Mouse (Mus musculus) ES-E14 (cell line): ENCODE measurements around the gene Prl2a1. TPM values are rescaled to one million over a fixed set of nuclear protein-coding genes. Genes with fewer than 3 reads are reported as not detected.
"Not testable (repeated sequence)": the region's sequence is repeated elsewhere in the genome, so short reads cannot be mapped to it uniquely, and the experiment has no call there.

Experiments
- DNase-seq: peaks from one replicate; pipeline ENCODE4 v3.0.0-alpha.2; 2013; ENCODE audit warnings: low read depth, low spot score
- H3K27ac ChIP-seq: 2 replicates; pipeline ENCODE4 v1.5.1; 2012; ENCODE audit warnings: low read depth, mild to moderate bottlenecking, low read length, moderate library complexity, mixed read lengths; ENCODE audit not compliant: poor library complexity, insufficient read depth, severe bottlenecking
- H3K36me3 ChIP-seq: 2 replicates; pipeline ENCODE4 v1.6.1; 2012; ENCODE audit warnings: mild to moderate bottlenecking, low read length, moderate library complexity, mixed read lengths; ENCODE audit not compliant: control insufficient read depth, poor library complexity, insufficient read depth, severe bottlenecking
- H3K4me1 ChIP-seq, 2 experiments: fragments of 150-350 bp in 1 of 2; sonication (generic) in 1 of 2; 2 replicates each; pipeline ENCODE4 v1.6.1; 2012; ENCODE audit warnings: low read length in 2 of 2, mild to moderate bottlenecking in 1 of 2, mixed read lengths in 1 of 2; ENCODE audit not compliant: control insufficient read depth in 2 of 2, insufficient read depth in 2 of 2, poor library complexity in 1 of 2
- H3K4me3 ChIP-seq, 2 experiments: fragments of 150-350 bp in 1 of 2; sonication (generic) in 1 of 2; 2 replicates each; pipeline ENCODE4 v1.5.1; 2012; ENCODE audit warnings: low read length in 2 of 2, low read depth in 1 of 2, mild to moderate bottlenecking in 1 of 2, mixed read lengths in 1 of 2; ENCODE audit not compliant: insufficient read depth in 1 of 2, poor library complexity in 1 of 2, severe bottlenecking in 1 of 2
- H3K9ac ChIP-seq: 2 replicates; pipeline ENCODE4 v1.6.1; 2012; ENCODE audit warnings: low read depth, mild to moderate bottlenecking, low read length, mixed read lengths; ENCODE audit not compliant: poor library complexity, insufficient read depth, severe bottlenecking
- H3K9me3 ChIP-seq: fragments of 150-350 bp; sonication (generic); 2 replicates; pipeline ENCODE4 v1.6.1; 2012; ENCODE audit warnings: low read depth, mild to moderate bottlenecking, low read length; ENCODE audit not compliant: control insufficient read depth, insufficient read depth
- CHD2 ChIP-seq: IDR thresholded peaks from 2 replicates; pipeline ENCODE4 v1.6.1; 2014; ENCODE audit warnings: mild to moderate bottlenecking, low read depth, low read length, inconsistent platforms
- HCFC1 ChIP-seq: IDR thresholded peaks from 2 replicates; pipeline ENCODE4 v1.6.1; 2012; ENCODE audit warnings: low read length, inconsistent platforms, borderline replicate concordance; ENCODE audit not compliant: insufficient read depth
- MAFK ChIP-seq: IDR thresholded peaks from 2 replicates; pipeline ENCODE4 v1.6.1; 2014; ENCODE audit warnings: mild to moderate bottlenecking, low read depth, low read length, inconsistent platforms; ENCODE audit not compliant: insufficient read depth
- ZC3H11A ChIP-seq: IDR thresholded peaks from 2 replicates; pipeline ENCODE4 v1.6.1; 2012; ENCODE audit warnings: low read depth, mild to moderate bottlenecking, inconsistent platforms, low read length, borderline replicate concordance
- ZNF384 ChIP-seq: IDR thresholded peaks from 2 replicates; pipeline ENCODE4 v1.6.1; 2012; ENCODE audit warnings: low read depth, low read length, inconsistent platforms
- in situ Hi-C, 2 experiments: fragments of 600-800 bp; cut with MboI; formaldehyde crosslinking; loops; one replicate each; pipeline ENCODE4 v1.15.1; 2025; ENCODE audit warnings: low sequenced_read_pairs in 2 of 2, inconsistent platforms in 1 of 2; ENCODE audit not compliant: unreplicated experiment in 2 of 2
- total RNA-seq: library from RNA; depleted of rRNA; stranded (reverse); fragments of 300-350 nt; gene quantifications from 2 replicates; pipeline ENCODE4 v1.2.3, GENCODE M21; 2012; rRNA removed

The Prl2a1 gene
- total RNA-seq: 2.7 TPM in 1 of 2 replicates, not detected in the other

DNA sequence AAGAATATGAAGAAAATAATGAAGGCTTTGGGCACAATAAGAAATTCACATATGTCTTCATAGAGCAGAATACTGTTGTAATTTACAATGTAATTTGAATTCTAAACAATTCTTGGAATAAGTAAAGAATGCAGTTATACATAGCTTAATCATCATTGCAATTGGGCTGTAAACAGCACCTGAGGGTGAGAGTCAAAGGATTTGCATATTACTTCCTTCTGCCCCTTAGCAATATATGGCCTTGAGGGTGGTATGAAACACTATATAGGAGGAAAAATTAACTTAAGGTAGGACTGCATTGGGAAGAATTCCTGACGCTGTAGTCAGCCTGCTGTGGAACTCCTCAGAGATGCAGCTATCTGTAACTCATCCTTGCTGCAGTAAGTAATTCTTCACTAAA, at the start of gene Prl2a1:
Prl2a1 (plus strand) TSS at position 301 of the 400 bp plus-strand sequence.
- H3K4me1 ChIP-seq: no peaks in the 10 kb centered on the region
- TF ChIP-seq CHD2 (no peak), MAFK (no peak), ZC3H11A (no peak), HCFC1 (no peak), ZNF384 (no peak)
- in situ Hi-C loops: no loop called here
- no peak within 1 kb of the TSS for H3K27ac ChIP-seq
- H3K36me3 ChIP-seq: no peaks in the 10 kb centered on the region
- no peaks in the 10 kb centered on the region for H3K9me3 ChIP-seq
- DNase-seq: no peak
- H3K4me3 ChIP-seq: no peak within 1 kb of the TSS
- no peak within 1 kb of the TSS for H3K9ac ChIP-seq

- H3K27ac ChIP-seq, DNase-seq, H3K4me3 ChIP-seq, H3K4me1 ChIP-seq, H3K9ac ChIP-seq, in situ Hi-C loops, H3K9me3 ChIP-seq, H3K36me3 ChIP-seq: not testable (repeated sequence)
Observed at GRCm38 (mm10) chr13:27780704-27781103, 20.8 kb upstream of the Prl2a1 start, which contains the start of gene Prl7c1. Prl7c1 (minus strand) TSS chr13:27780804.

DNA sequence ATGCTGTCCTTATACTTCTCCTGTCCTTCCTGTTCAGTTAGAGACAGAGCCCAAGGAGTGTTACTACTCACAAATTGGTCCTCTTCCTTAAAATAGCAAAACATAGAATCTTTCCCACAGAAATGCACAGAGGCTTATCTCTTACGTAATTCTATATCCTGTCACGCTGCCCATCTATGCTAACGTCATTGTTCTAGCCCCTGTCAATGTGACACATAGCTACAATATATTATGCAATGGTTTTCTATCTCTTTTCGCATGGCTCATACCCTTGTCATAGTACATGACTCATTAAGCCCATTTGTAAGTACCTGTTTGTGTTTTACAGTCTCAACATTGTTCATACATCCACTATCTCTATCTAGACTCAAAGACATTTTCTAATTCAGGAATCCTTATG, 2.2 kb upstream of the Prl2a1 start:
- in situ Hi-C loops: no loop called here
- DNase-seq: no peak
- H3K4me3 ChIP-seq: no peak overlapping the region

DNA sequence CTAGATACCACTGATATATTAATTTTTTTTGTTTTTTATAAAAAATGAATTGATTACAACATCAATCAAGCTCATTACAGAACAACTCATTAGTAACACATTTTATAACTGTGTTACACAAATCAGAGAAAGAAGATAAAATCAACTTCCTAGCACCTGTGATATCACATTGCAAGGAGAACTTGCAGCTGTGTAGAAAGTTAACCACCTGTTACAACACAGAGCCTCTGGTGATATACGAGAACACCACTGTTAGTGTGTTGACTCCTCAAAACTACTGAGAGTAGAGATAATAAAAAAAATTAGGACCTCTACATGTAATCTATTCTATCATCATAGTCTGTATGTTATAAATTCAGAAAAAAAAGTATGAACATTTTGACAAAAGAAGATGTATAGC, 1.3 kb downstream of the Prl2a1 start:
- Histone ChIP-seq H3K9ac (no peak overlapping the region), H3K4me3 (no peak overlapping the region), H3K9me3 (no peaks in the 10 kb centered on the region), H3K36me3 (no peaks in the 10 kb centered on the region), H3K4me1 (no peaks in the 10 kb centered on the region), H3K27ac (no peak overlapping the region)
- DNase-seq: no peak
- in situ Hi-C loops: no loop called here
- TF ChIP-seq HCFC1 (no peak), ZNF384 (no peak), ZC3H11A (no peak)

More for the DNA sequence above, 2.2 kb upstream of the Prl2a1 start:
- no peaks in the 10 kb centered on the region for H3K9me3 ChIP-seq
- H3K27ac ChIP-seq: no peak overlapping the region
- no peak overlapping the region for H3K9ac ChIP-seq
- H3K36me3 ChIP-seq: no peaks in the 10 kb centered on the region
- TF ChIP-seq MAFK: no peak
- TF ChIP-seq ZNF384: no peak
- TF ChIP-seq CHD2: no peak
- TF ChIP-seq ZC3H11A: no peak
- no peaks in the 10 kb centered on the region for H3K4me1 ChIP-seq

DNA sequence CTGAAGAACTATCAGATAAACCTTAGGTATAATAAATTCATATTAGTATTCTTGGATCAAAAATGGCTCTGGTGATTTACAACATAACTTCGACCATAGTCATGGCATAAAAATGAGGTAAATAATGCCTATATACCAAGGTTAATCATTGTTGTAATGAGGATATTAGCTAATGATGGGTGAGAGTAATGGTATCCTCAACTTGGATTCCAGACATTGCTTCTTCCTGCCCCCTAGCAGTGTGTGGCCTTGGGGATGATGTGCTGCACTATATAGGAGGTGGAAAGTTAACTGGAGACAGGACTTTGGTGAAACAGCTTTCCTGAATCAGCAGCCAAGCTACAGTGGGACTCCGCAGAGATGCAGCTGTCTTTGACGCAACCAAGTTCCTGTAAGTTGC, 47.6 kb downstream of the Prl2a1 start, which contains the start of gene Prl2c1:
Prl2c1 (plus strand) TSS at position 301 of the 400 bp plus-strand sequence.
- in situ Hi-C loops: no loop called here
- H3K4me3 ChIP-seq: no peak within 1 kb of the TSS
- H3K27ac ChIP-seq: no peak within 1 kb of the TSS
- H3K9me3 ChIP-seq: no peaks in the 10 kb centered on the region
- no peak within 1 kb of the TSS for H3K9ac ChIP-seq
- no peak for DNase-seq
- H3K36me3 ChIP-seq: no peaks in the 10 kb centered on the region
- H3K4me1 ChIP-seq: no peaks in the 10 kb centered on the region
- TF ChIP-seq ZC3H11A (no peak), MAFK (no peak), HCFC1 (no peak), ZNF384 (no peak), CHD2 (no peak)

Other genes with a start within 250 kb of the Prl2a1 start
- gene Prl8a9, start 237.0 kb upstream of the Prl2a1 start, total RNA-seq: not detected in 2 replicates
- gene Prl8a1, start 219.5 kb upstream of the Prl2a1 start, total RNA-seq: not detected in 2 replicates
- gene Prl7b1, start 191.1 kb upstream of the Prl2a1 start, total RNA-seq: 0.54 TPM in 1 of 2 replicates, not detected in the other
- gene Prl7a1, start 159.2 kb upstream of the Prl2a1 start, total RNA-seq: not detected in 2 replicates
- gene Prl7a2, start 133.6 kb upstream of the Prl2a1 start, total RNA-seq: not detected in 2 replicates
- 1.3 TPM in 1 of 2 replicates, not detected in the other for gene Prl7d1, start 84.9 kb upstream of the Prl2a1 start, total RNA-seq
- not detected in 2 replicates for gene Prl7c1, start 20.9 kb upstream of the Prl2a1 start, total RNA-seq
- gene Prl2c1, start 47.7 kb downstream of the Prl2a1 start, total RNA-seq: not detected in 2 replicates
- gene Prl4a1, start 214.6 kb downstream of the Prl2a1 start, total RNA-seq: 0.58 TPM in 1 of 2 replicates, not detected in the other